Mouse (Mus musculus) heart, postnatal 0 days (tissue): ENCODE data around the gene Gcnt4. TPM values are rescaled to one million over a fixed set of nuclear protein-coding genes. Genes with fewer than 3 reads are reported as not detected.

ENCODE experiments used
- ATAC-seq: fragments of 200-750 bp; cut with Nextera tagmentation; 2 replicates; pipeline ENCODE4 v1.8.0; 2017; ENCODE audit warnings: low read depth, moderate number of reproducible peaks, moderate library complexity; ENCODE audit not compliant: insufficient read depth
- DNase-seq: peaks from one replicate; pipeline ENCODE4 v3.0.0-alpha.2; 2016; ENCODE audit warnings: low spot score
- H3K27ac ChIP-seq: fragments of 300-500 bp; sonication (generic); 2 replicates; pipeline ENCODE4 v1.5.1; 2014; ENCODE audit warnings: low read depth, mild to moderate bottlenecking
- H3K27me3 ChIP-seq: fragments of 300-500 bp; sonication (generic); 2 replicates; pipeline ENCODE4 v1.6.1; 2014; ENCODE audit warnings: low read length, mixed read lengths; ENCODE audit not compliant: control insufficient read depth, insufficient read depth
- H3K36me3 ChIP-seq: fragments of 300-500 bp; sonication (generic); replicated peaks from 2 replicates; pipeline ENCODE4 v1.6.1; 2014; ENCODE audit warnings: low read length, mixed read lengths; ENCODE audit not compliant: control insufficient read depth, insufficient read depth
- H3K4me1 ChIP-seq: fragments of 300-500 bp; sonication (generic); 2 replicates; pipeline ENCODE4 v1.6.1; 2014; ENCODE audit warnings: antibody characterized with exemption; ENCODE audit not compliant: control insufficient read depth, insufficient read depth
- H3K4me2 ChIP-seq: fragments of 300-500 bp; sonication (generic); 2 replicates; pipeline ENCODE4 v1.6.1; 2014; ENCODE audit warnings: low read depth, mild to moderate bottlenecking, low read length, moderate library complexity
- H3K4me3 ChIP-seq: fragments of 300-500 bp; sonication (generic); 2 replicates; pipeline ENCODE4 v1.5.1; 2014; ENCODE audit warnings: low read depth, low read length
- H3K9ac ChIP-seq: fragments of 300-500 bp; sonication (generic); replicated peaks from 2 replicates; pipeline ENCODE4 v1.6.1; 2014; ENCODE audit warnings: low read depth, low read length, mixed read lengths
- H3K9me3 ChIP-seq: fragments of 300-500 bp; sonication (generic); replicated peaks from 2 replicates; pipeline ENCODE4 v1.6.1; 2016; ENCODE audit warnings: low read length; ENCODE audit not compliant: control insufficient read depth
- CTCF ChIP-seq: IDR thresholded peaks from 2 replicates; pipeline ENCODE4 v1.5.1; 2016; ENCODE audit warnings: antibody characterized with exemption, control low read depth, low read depth
- EP300 ChIP-seq: IDR thresholded peaks from 2 replicates; pipeline ENCODE4 v1.6.1; 2016; ENCODE audit warnings: antibody characterized with exemption, low read depth
- WGBS: fragments of 180-500 bp; shearing (Covaris S2); extraction: QIAGEN DNeasy Blood & Tissue Kit; methylation state at CpG from one replicate; pipeline ENCODE4 v1.1.7; 2014; 5-methylcytosine and 5-hydroxymethylcytosine counted together
- polyA plus RNA-seq: library from polyadenylated mRNA; unstranded; fragments of >200 nt; fragmentation: Nextera tagmentation; extraction: Ambion mirVana; gene quantifications from 2 replicates; pipeline ENCODE4 v1.2.1, GENCODE M21; 2015
- total RNA-seq: library from RNA; depleted of rRNA; stranded (reverse); fragments of >200 nt; gene quantifications from 2 replicates; pipeline ENCODE4 v1.2.3, GENCODE M21; 2014; ENCODE audit warnings: low replicate concordance

Gcnt4 gene
- total and polyA plus RNA-seq, 2 experiments from 2014 or later: 0.10 TPM; not detected in 1

DNA sequence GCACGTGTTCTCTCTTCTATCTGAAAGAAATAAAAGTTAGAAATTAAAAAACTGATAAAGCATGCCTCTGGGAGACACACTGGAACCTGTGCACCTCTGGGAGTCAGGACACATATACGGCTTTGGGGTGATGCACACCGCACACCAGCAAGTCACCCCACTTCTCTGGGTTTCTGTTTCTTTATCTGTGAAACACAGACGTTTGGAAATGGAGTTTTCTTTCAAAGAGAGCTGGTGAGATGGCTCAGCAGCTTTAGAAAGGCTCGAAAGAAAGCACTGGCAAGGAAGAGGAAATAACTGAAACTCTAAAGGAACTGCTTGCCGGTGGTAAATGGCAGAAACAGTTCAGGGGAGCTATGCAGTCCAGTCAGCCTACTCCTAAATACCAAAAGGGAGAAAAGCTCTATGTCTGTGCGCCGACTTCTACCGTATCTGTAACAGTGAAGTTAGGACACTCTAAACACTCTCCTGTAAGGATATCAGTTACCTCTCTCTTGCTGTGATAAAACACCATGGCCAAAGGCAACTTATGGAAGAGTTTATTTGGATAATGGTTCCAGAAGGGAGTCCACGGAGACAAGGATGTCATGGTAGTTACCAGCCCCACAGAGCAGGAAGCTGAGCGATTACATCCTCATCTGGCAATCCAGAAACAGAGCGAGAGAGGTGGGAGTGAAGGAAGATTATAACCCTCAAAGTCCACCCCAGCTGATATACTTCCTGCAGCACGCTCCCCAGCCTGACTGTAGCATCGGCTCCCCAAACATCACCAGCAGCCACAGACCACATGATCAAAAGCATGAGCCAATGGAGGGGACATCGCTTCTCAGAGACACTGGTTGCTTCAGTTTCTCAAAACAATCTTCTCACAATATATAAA lies 42.0 kb downstream of the Gcnt4 start:
- no peaks in the 10 kb centered on the region for H3K27me3 ChIP-seq
- WGBS: 69% methylated on average over 15 of the region's 15 CpGs
- H3K27ac ChIP-seq: no peak overlapping the region
- ATAC-seq (no peak), DNase-seq (no peak)
- H3K4me3 ChIP-seq: no peak overlapping the region
- no peaks in the 10 kb centered on the region for H3K9me3 ChIP-seq
- no peaks in the 10 kb centered on the region for H3K4me1 ChIP-seq
- TF ChIP-seq CTCF (no peak), EP300 (no peak)
- H3K36me3 ChIP-seq: no peaks in the 10 kb centered on the region
- H3K4me2 ChIP-seq: no peak overlapping the region
- no peak overlapping the region; the same call in 1 of the 2 replicates for H3K9ac ChIP-seq

DNA sequence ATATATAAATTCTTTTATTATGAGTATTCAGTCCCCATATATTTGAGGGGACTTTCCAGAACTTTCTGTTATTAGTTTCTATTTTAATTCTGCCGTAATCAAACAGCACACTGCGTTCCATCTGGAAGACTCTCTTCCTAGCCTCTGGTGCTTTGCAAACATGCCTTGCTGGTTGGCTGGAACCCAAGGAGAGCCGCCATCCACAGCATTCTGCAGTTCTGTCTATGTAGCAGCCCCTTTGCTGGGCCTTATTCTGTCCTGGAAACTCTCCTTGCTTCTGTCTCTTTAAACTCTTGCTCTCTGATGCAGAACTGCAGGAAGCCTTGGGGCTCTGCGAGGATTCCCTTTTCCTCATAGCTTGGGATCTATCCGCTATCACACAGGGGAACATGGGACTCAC lies 42.6 kb downstream of the Gcnt4 start:
- Histone ChIP-seq H3K36me3 (no peaks in the 10 kb centered on the region), H3K9me3 (no peaks in the 10 kb centered on the region), H3K27me3 (no peaks in the 10 kb centered on the region), H3K4me1 (0 out of 2 replicates have a peak, but pooled peaks cover 4% of the 10 kb centered on the region), H3K4me3 (no peak overlapping the region), H3K4me2 (no peak overlapping the region), H3K9ac (no peak overlapping the region; the same call in 1 of the 2 replicates), H3K27ac (no peak overlapping the region)
- DNase-seq: no peak
- no peak for ATAC-seq
- no peak for TF ChIP-seq EP300
- no peak for TF ChIP-seq CTCF
- 62% methylated on average over 5 of the region's 5 CpGs for WGBS

DNA sequence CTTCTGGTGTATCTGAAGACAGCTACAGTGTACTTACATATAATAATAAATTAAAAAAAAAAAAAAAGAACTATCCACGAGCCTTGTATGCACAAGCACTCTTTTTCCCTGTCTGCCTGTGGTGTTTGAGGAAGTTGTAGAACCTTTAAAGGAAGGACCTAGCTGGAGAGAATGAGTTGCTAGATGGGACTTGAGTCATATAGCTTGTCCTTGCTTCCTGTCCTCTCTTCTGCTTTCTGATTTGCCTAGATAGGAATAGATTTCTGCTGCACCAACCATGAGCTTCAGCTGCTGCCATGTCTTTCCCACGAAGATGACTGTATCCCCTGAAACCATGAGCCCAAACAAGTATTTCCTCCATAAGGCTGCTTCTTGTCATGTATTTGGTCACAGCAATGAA lies 43.3 kb downstream of the Gcnt4 start:
- H3K27me3 ChIP-seq: no peaks in the 10 kb centered on the region
- DNase-seq: no peak
- H3K4me2 ChIP-seq: no peak overlapping the region
- no peak overlapping the region for H3K9ac ChIP-seq
- no peaks in the 10 kb centered on the region for H3K9me3 ChIP-seq
- no peak for ATAC-seq
- H3K4me3 ChIP-seq: no peak overlapping the region
- TF ChIP-seq EP300 (no peak), CTCF (no peak)
- WGBS: 65% methylated on average over 2 of the region's 2 CpGs
- 0 out of 2 replicates have a peak, but pooled peaks cover 4% of the 10 kb centered on the region for H3K4me1 ChIP-seq
- H3K36me3 ChIP-seq: no peaks in the 10 kb centered on the region
- H3K27ac ChIP-seq: no peak overlapping the region

DNA sequence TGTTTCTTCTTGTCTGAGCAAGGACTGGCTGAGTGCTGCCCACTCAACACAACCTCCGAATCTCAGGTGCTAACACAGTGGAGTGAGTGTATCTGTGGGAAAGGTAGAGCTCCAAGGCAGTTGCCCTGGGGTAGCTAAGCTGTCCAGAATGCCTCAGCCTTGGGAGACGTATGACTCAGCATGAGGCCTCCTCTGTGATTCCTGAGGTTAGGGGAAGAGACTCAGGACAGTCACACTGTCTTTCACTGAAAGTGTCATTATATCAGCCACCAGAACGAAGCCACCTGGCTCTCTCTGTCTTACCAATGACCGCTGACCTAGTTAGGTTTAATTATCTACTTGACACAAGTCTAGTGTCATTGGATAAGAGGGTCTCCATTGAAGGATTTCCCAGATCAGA lies 46.6 kb downstream of the Gcnt4 start:
- 84% methylated on average over 4 of the region's 4 CpGs for WGBS
- no peak for DNase-seq

DNA sequence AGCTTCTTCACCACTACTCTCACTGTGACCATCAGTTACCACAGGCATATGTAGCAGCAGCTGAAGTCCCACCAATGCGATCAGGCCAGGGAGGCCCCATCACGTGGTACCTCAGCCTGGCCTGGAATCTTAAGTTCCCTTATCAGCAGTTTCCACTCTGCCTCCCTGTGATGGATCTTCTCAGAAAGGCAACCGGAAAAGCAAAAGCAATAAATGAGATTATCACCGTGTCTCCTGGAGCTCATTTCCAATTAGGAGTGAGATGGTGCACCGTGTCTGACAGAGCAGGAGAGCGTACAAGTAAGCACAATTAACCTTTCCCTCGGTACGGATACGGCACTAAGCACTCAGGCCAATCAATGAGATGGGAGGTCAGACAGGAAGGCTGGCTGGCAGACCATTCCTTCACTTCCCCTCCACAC lies 47.4 kb downstream of the Gcnt4 start:
- H3K27ac ChIP-seq: no peak overlapping the region
- H3K9ac ChIP-seq: no peak overlapping the region
- no peak overlapping the region for H3K4me3 ChIP-seq
- 0 out of 2 replicates have a peak, but pooled peaks cover 4% of the 10 kb centered on the region for H3K4me1 ChIP-seq
- no peak for DNase-seq
- no peak overlapping the region for H3K4me2 ChIP-seq
- H3K9me3 ChIP-seq: no peaks in the 10 kb centered on the region
- H3K27me3 ChIP-seq: no peaks in the 10 kb centered on the region
- H3K36me3 ChIP-seq: no peaks in the 10 kb centered on the region
- WGBS: 14% methylated on average over 9 of the region's 9 CpGs
- ATAC-seq: no peak
- TF ChIP-seq CTCF: no peak
- no peak for TF ChIP-seq EP300

More for the DNA sequence above, 46.6 kb downstream of the Gcnt4 start:
- no peak overlapping the region for H3K27ac ChIP-seq
- ATAC-seq: no peak
- TF ChIP-seq EP300: no peak
- no peak for TF ChIP-seq CTCF
- H3K27me3 ChIP-seq: no peaks in the 10 kb centered on the region
- 0 out of 2 replicates have a peak, but pooled peaks cover 4% of the 10 kb centered on the region for H3K4me1 ChIP-seq
- no peaks in the 10 kb centered on the region for H3K36me3 ChIP-seq
- no peak overlapping the region for H3K9ac ChIP-seq
- no peak overlapping the region for H3K4me2 ChIP-seq
- H3K4me3 ChIP-seq: no peak overlapping the region
- H3K9me3 ChIP-seq: no peaks in the 10 kb centered on the region
